ENCODE assay signal across 1 mouse cellular context in the genomic region with DNA sequence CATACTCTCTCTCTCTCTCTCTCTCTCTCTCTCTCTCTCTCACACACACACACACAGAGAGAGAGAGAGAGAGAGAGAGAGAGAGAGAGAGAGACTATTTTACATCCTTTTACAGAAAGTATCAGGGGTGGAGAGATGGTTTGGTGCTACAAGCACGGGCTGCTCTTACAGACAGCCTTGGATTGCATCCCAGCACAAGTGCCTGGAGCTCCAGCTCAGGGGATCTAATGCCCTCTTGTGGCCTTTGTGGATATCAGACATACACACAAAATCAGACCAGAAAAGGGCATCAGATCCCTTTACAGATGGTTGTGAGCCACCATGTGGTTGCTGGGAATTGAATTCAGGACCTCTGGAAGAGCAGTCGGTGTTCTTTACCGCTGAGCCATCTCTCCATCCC.
TF ChIP-seq lines count a peak whose summit lies in the region.

No protein-coding gene starts in this region.

TF ChIP-seq in CH12.LX, 34 proteins besides CTCF, POLR2A, EP300 and RAD21:
- TF ChIP-seq NRF1 (IDR thresholded peaks at IDR 0.05; ENCODE audit: low read depth, low read length), result peak; percentile 16; the same call in 1 of the 2 replicates
- TF ChIP-seq SMC3 (IDR thresholded peaks at IDR 0.05; ENCODE audit: low read depth, low read length), result peak; percentile 93
- TF ChIP-seq MYC (IDR thresholded peaks at IDR 0.05; ENCODE audit: low read depth, low read length), result 0 out of 2 replicates have a peak, but pooled peaks have one; percentile 61
- TF ChIP-seq NELFE (IDR thresholded peaks at IDR 0.05; ENCODE audit: low read depth, low read length), result peak; percentile 31; the same call in 1 of the 2 replicates
- peak; percentile 68 for TF ChIP-seq ZC3H11A (IDR thresholded peaks at IDR 0.05; ENCODE audit: low read depth, low read length)
